Mouse (Mus musculus): ENCODE results near the gene Smim13.

GRCm38 (mm10) chr13:41324631-41325030 lies 75.0 kb downstream of the Smim13 start:
- TF ChIP-seq CTCF (IDR thresholded peaks at IDR 0.05; ENCODE audit: insufficient read depth, low read length) (no peak), POLR2A (IDR thresholded peaks at IDR 0.05; ENCODE audit: borderline replicate concordance, extremely low read depth, low read depth, low read length) (no peak)

All from lung, adult 2 months (tissue).